Mouse (Mus musculus) ES-E14 (cell line): ENCODE data around the gene Sfrp5.

Experiments used
- CHD2 ChIP-seq: IDR thresholded peaks from 2 replicates; pipeline ENCODE4 v1.6.1; 2014; ENCODE audit warnings: mild to moderate bottlenecking, low read depth, low read length, inconsistent platforms
- MAFK ChIP-seq: IDR thresholded peaks from 2 replicates; pipeline ENCODE4 v1.6.1; 2014; ENCODE audit warnings: mild to moderate bottlenecking, low read depth, low read length, inconsistent platforms; ENCODE audit not compliant: insufficient read depth
- ZNF384 ChIP-seq: IDR thresholded peaks from 2 replicates; pipeline ENCODE4 v1.6.1; 2012; ENCODE audit warnings: low read depth, low read length, inconsistent platforms

DNA sequence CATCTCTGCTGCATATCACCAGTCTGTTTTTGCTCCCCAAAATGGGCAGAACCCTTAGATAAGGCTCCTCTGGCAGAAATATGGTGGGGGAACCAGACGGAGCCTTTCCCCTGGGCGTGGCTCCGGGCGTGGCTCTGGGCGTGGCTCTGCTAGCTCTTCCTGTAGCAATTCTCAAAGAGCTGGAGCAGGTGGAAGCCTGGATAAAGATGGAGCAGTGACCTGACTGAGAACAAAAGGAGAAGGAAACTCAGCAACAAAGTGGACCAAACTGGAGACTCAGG lies 28.2 kb upstream of the Sfrp5 start:
- TF ChIP-seq ZNF384 (no peak), CHD2 (no peak), MAFK (no peak)
